Mouse (Mus musculus) limb, embryonic 10.5 days (tissue): ENCODE measurements around the gene Pirb. TPM values are rescaled to one million over a fixed set of nuclear protein-coding genes. Genes with fewer than 3 reads are reported as not detected.

Experiments used
- DNase-seq: peaks from one replicate; pipeline ENCODE4 v3.0.0-alpha.2; 2017; ENCODE audit warnings: low spot score
- H3K27ac ChIP-seq: fragments of 300-500 bp; sonication (generic); 2 replicates; pipeline ENCODE4 v1.5.1; 2016; ENCODE audit warnings: mild to moderate bottlenecking
- H3K27me3 ChIP-seq: fragments of 300-500 bp; sonication (generic); 2 replicates; pipeline ENCODE4 v1.6.1; 2016; ENCODE audit warnings: low read depth, mild to moderate bottlenecking; ENCODE audit not compliant: poor library complexity, severe bottlenecking
- H3K36me3 ChIP-seq: fragments of 300-500 bp; sonication (generic); 2 replicates; pipeline ENCODE4 v1.6.1; 2016; ENCODE audit warnings: mild to moderate bottlenecking, moderate library complexity
- H3K4me1 ChIP-seq: fragments of 300-500 bp; sonication (generic); 2 replicates; pipeline ENCODE4 v1.6.1; 2016
- H3K4me3 ChIP-seq: fragments of 300-500 bp; sonication (generic); 2 replicates; pipeline ENCODE4 v1.5.1; 2016; ENCODE audit warnings: mild to moderate bottlenecking, moderate library complexity
- H3K9me3 ChIP-seq: fragments of 300-500 bp; sonication (generic); replicated peaks from 2 replicates; pipeline ENCODE4 v1.6.1; 2016; ENCODE audit warnings: mild to moderate bottlenecking
- WGBS: fragments of 180-500 bp; shearing (Covaris S2); methylation state at CpG from one replicate; pipeline ENCODE4 v1.1.7; 2016; 5-methylcytosine and 5-hydroxymethylcytosine counted together
- polyA plus RNA-seq: library from polyadenylated mRNA; unstranded; fragments of >200 nt; fragmentation: Nextera tagmentation; extraction: Ambion mirVana; gene quantifications from 2 replicates; pipeline ENCODE4 v1.2.1, GENCODE M21; 2016

Gene Pirb
- polyA plus RNA-seq, 1 experiment from 2014 or later, result 0.13 TPM

GRCm38 (mm10) chr7:3683908-3684550 is 36.2 kb downstream of the Pirb start:
- no peaks in the 10 kb centered on the region for H3K27me3 ChIP-seq
- H3K4me3 ChIP-seq, result no peak overlapping the region
- peaks cover 69% of the 10 kb centered on the region for H3K36me3 ChIP-seq
- no peak for DNase-seq
- 89% methylated on average over 10 of the region's 10 CpGs for WGBS
- H3K9me3 ChIP-seq, result no peaks in the 10 kb centered on the region
- H3K27ac ChIP-seq, result no peak overlapping the region
- H3K4me1 ChIP-seq, result no peaks in the 10 kb centered on the region

GRCm38 (mm10) chr7:3677342-3677741 is 42.8 kb downstream of the Pirb start, which contains the start of gene Tmc4:
TSS of gene Tmc4 (minus strand) at chr7:3677553.
- H3K4me3 ChIP-seq, result no peak within 1 kb of the TSS
- no peak for DNase-seq
- 46% methylated on average over 9 of the region's 9 CpGs for WGBS

GRCm38 (mm10) chr7:3676371-3676770 is 43.8 kb downstream of the Pirb start:
- Histone ChIP-seq H3K4me1 (no peaks in the 10 kb centered on the region), H3K27ac (no peak overlapping the region), H3K9me3 (no peaks in the 10 kb centered on the region), H3K4me3 (no peak overlapping the region), H3K36me3 (peaks cover 15% of the 10 kb centered on the region), H3K27me3 (no peaks in the 10 kb centered on the region)
- WGBS, result 91% methylated on average over 12 of the region's 12 CpGs
- no peak for DNase-seq

More at GRCm38 (mm10) chr7:3677342-3677741, 42.8 kb downstream of the Pirb start, which contains the start of gene Tmc4:
- no peaks in the 10 kb centered on the region for H3K27me3 ChIP-seq
- H3K36me3 ChIP-seq, result peaks cover 19% of the 10 kb centered on the region
- H3K4me1 ChIP-seq, result no peaks in the 10 kb centered on the region
- H3K27ac ChIP-seq, result no peak within 1 kb of the TSS
- H3K9me3 ChIP-seq, result no peaks in the 10 kb centered on the region

- H3K9me3 ChIP-seq, result no peaks in the 10 kb centered on the region
- DNase-seq, result no peak
- no peaks in the 10 kb centered on the region for H3K27me3 ChIP-seq
- H3K36me3 ChIP-seq, result peaks cover 8% of the 10 kb centered on the region; the same call in 1 of the 2 replicates
- H3K27ac ChIP-seq, result no peak overlapping the region
- 68% methylated on average over 3 of the region's 3 CpGs for WGBS
- no peak overlapping the region for H3K4me3 ChIP-seq
- no peaks in the 10 kb centered on the region for H3K4me1 ChIP-seq
Observed at GRCm38 (mm10) chr7:3675228-3675548, 45.0 kb downstream of the Pirb start.

GRCm38 (mm10) chr7:3674507-3675227 is 45.5 kb downstream of the Pirb start:
- no peak overlapping the region for H3K27ac ChIP-seq
- H3K4me3 ChIP-seq, result no peak overlapping the region
- no peaks in the 10 kb centered on the region for H3K27me3 ChIP-seq
- no peaks in the 10 kb centered on the region for H3K4me1 ChIP-seq
- 74% methylated on average over 10 of the region's 10 CpGs for WGBS
- DNase-seq, result peak; percentile 84
- H3K36me3 ChIP-seq, result peaks cover 7% of the 10 kb centered on the region; the same call in 1 of the 2 replicates
- H3K9me3 ChIP-seq, result no peaks in the 10 kb centered on the region

- H3K36me3 ChIP-seq, result peaks cover 17% of the 10 kb centered on the region
- no peak for DNase-seq
- 16% methylated on average over 14 of the region's 14 CpGs for WGBS
- no peak overlapping the region for H3K27ac ChIP-seq
- H3K4me3 ChIP-seq, result 0 out of 2 replicates have a peak overlapping the region, but pooled peaks have one; percentile 28
- H3K9me3 ChIP-seq, result no peaks in the 10 kb centered on the region
- no peaks in the 10 kb centered on the region for H3K27me3 ChIP-seq
- H3K4me1 ChIP-seq, result peaks cover 24% of the 10 kb centered on the region
Observed at GRCm38 (mm10) chr7:3666921-3667391, 53.2 kb downstream of the Pirb start.

- peaks cover 24% of the 10 kb centered on the region for H3K4me1 ChIP-seq
- no peaks in the 10 kb centered on the region for H3K27me3 ChIP-seq
- peak; percentile 87 for DNase-seq
- 4% methylated on average over 45 of the region's 45 CpGs for WGBS
- H3K36me3 ChIP-seq, result peaks cover 31% of the 10 kb centered on the region
- peak within 1 kb of the TSS; percentile 69 for H3K4me3 ChIP-seq
- no peaks in the 10 kb centered on the region for H3K9me3 ChIP-seq
- peak within 1 kb of the TSS; percentile 82 for H3K27ac ChIP-seq
Observed at GRCm38 (mm10) chr7:3665215-3666114, 54.7 kb downstream of the Pirb start, which contains the start of gene Leng1. TSS of gene Leng1 (minus strand) at chr7:3665840.

GRCm38 (mm10) chr7:3664524-3665214 is 55.5 kb downstream of the Pirb start:
- H3K9me3 ChIP-seq, result no peaks in the 10 kb centered on the region
- DNase-seq, result peak; percentile 37
- H3K4me3 ChIP-seq, result peak overlapping the region; percentile 69
- 36% methylated on average over 15 of the region's 15 CpGs for WGBS
- H3K4me1 ChIP-seq, result peaks cover 24% of the 10 kb centered on the region
- peaks cover 39% of the 10 kb centered on the region for H3K36me3 ChIP-seq
- peak overlapping the region; percentile 82 for H3K27ac ChIP-seq
- H3K27me3 ChIP-seq, result no peaks in the 10 kb centered on the region

Other genes starting within 250 kb of the Pirb start
- gene Tarm1, start 217.8 kb downstream of the Pirb start, polyA plus RNA-seq, result not detected in 2 replicates
- gene Oscar, start 104.2 kb downstream of the Pirb start, polyA plus RNA-seq, result not detected in 2 replicates
- gene Ndufa3, start 103.0 kb downstream of the Pirb start, polyA plus RNA-seq, result 360 and 392 TPM in 2 replicates
- gene Tfpt, start 90.5 kb downstream of the Pirb start, polyA plus RNA-seq, result 33.3 and 36.0 TPM in 2 replicates
- gene Prpf31, start 90.4 kb downstream of the Pirb start, polyA plus RNA-seq, result 181 and 186 TPM in 2 replicates
- 80.3 and 94.7 TPM in 2 replicates for gene Cnot3, start 75.1 kb downstream of the Pirb start, polyA plus RNA-seq
- gene Leng1, start 54.6 kb downstream of the Pirb start, polyA plus RNA-seq, result 13.2 and 15.2 TPM in 2 replicates
- 4.2 and 5.0 TPM in 2 replicates for gene Tmc4, start 42.8 kb downstream of the Pirb start, polyA plus RNA-seq
- gene Tsen34, start 27.5 kb downstream of the Pirb start, polyA plus RNA-seq, result 328 and 357 TPM in 2 replicates
- gene Mboat7, start 26.9 kb downstream of the Pirb start, polyA plus RNA-seq, result 39.0 and 46.5 TPM in 2 replicates
- 1,366 and 1,587 TPM in 2 replicates for gene Rps9, start 16.4 kb downstream of the Pirb start, polyA plus RNA-seq
- not detected in 2 replicates for gene Gm15448, start 105.3 kb upstream of the Pirb start, polyA plus RNA-seq
- gene Pira2, start 124.7 kb upstream of the Pirb start, polyA plus RNA-seq, result not detected in 2 replicates
- not detected in 2 replicates for gene Gm14548, start 177.7 kb upstream of the Pirb start, polyA plus RNA-seq
- not detected in 2 replicates for gene Lilra6, start 195.1 kb upstream of the Pirb start, polyA plus RNA-seq